Mouse (Mus musculus): ENCODE data around the gene Scn1b. TPM values are rescaled to one million over a fixed set of nuclear protein-coding genes. Genes with fewer than 3 reads are reported as not detected.

Scn1b gene
- polyA plus RNA-seq, 1 experiment, result 0.17 TPM

- no peak for TF ChIP-seq GATA1 (IDR thresholded peaks at IDR 0.05; ENCODE audit: low read length)
These were observed 26.9 kb upstream of the Scn1b start for GRCm38 (mm10) chr7:31153536-31154320.

- TF ChIP-seq GATA1 (IDR thresholded peaks at IDR 0.05; ENCODE audit: low read length), result no peak
These were observed 24.8 kb upstream of the Scn1b start for GRCm38 (mm10) chr7:31151301-31152241.

- TF ChIP-seq GATA1 (IDR thresholded peaks at IDR 0.05; ENCODE audit: low read length), result no peak
These were observed 23.9 kb upstream of the Scn1b start for GRCm38 (mm10) chr7:31150566-31151300.

- no peak for TF ChIP-seq GATA1 (IDR thresholded peaks at IDR 0.05; ENCODE audit: low read length)
These were observed 23.2 kb upstream of the Scn1b start for GRCm38 (mm10) chr7:31149751-31150565.

- TF ChIP-seq GATA1 (IDR thresholded peaks at IDR 0.05; ENCODE audit: low read length), result no peak
These were observed 22.5 kb upstream of the Scn1b start for GRCm38 (mm10) chr7:31149271-31149670.

- no peak for TF ChIP-seq GATA1 (IDR thresholded peaks at IDR 0.05; ENCODE audit: low read length)
These were observed 22.0 kb upstream of the Scn1b start for GRCm38 (mm10) chr7:31148756-31149155.

- TF ChIP-seq GATA1 (IDR thresholded peaks at IDR 0.05; ENCODE audit: low read length), result no peak
These were observed 21.3 kb upstream of the Scn1b start for GRCm38 (mm10) chr7:31148086-31148485.

GRCm38 (mm10) chr7:31145596-31146160 lies 18.9 kb upstream of the Scn1b start:
- TF ChIP-seq GATA1 (IDR thresholded peaks at IDR 0.05; ENCODE audit: low read length), result no peak

GRCm38 (mm10) chr7:31144886-31145285 lies 18.1 kb upstream of the Scn1b start:
- no peak for TF ChIP-seq GATA1 (IDR thresholded peaks at IDR 0.05; ENCODE audit: low read length)

GRCm38 (mm10) chr7:31140941-31141340 lies 14.1 kb upstream of the Scn1b start:
- TF ChIP-seq GATA1 (IDR thresholded peaks at IDR 0.05; ENCODE audit: low read length), result no peak

GRCm38 (mm10) chr7:31140302-31140701 lies 13.5 kb upstream of the Scn1b start:
- no peak for TF ChIP-seq GATA1 (IDR thresholded peaks at IDR 0.05; ENCODE audit: low read length)

GRCm38 (mm10) chr7:31139765-31140164 lies 13.0 kb upstream of the Scn1b start:
- no peak for TF ChIP-seq GATA1 (IDR thresholded peaks at IDR 0.05; ENCODE audit: low read length)

GRCm38 (mm10) chr7:31135717-31136116 lies 8.9 kb upstream of the Scn1b start:
- TF ChIP-seq GATA1 (IDR thresholded peaks at IDR 0.05; ENCODE audit: low read length), result no peak

- no peak for TF ChIP-seq GATA1 (IDR thresholded peaks at IDR 0.05; ENCODE audit: low read length)
These were observed 5.1 kb upstream of the Scn1b start for GRCm38 (mm10) chr7:31131866-31132265.
